Mouse (Mus musculus): ENCODE data around the gene Camk2g.

- TF ChIP-seq CTCF (IDR thresholded peaks at IDR 0.05; ENCODE audit: control insufficient read depth, insufficient read depth, insufficient replicate concordance, low read depth, low read length) (no peak), POLR2A (IDR thresholded peaks at IDR 0.05; ENCODE audit: control insufficient read depth, low read depth, low read length) (no peak)
These were observed 38.0 kb upstream of the Camk2g start for GRCm38 (mm10) chr14:20831915-20832314.
